Mouse (Mus musculus) mouse trophoblast stem cell (cell line): ENCODE measurements around the gene Ush2a.

ENCODE experiments used
- in situ Hi-C, 2 experiments: fragments of 300-500 bp; cut with MseI, MboI; formaldehyde crosslinking; loops; 2 replicates in 1 of 2; 3 replicates in 1 of 2; pipeline ENCODE4 v1.15.1; 2025

Gene Ush2a

GRCm38 (mm10) chr1:188385733-188386261 is 124.0 kb downstream of the Ush2a start:
- in situ Hi-C loops = no loop called here

- in situ Hi-C loops = no loop called here
These were observed 125.5 kb downstream of the Ush2a start for GRCm38 (mm10) chr1:188387321-188387720.

GRCm38 (mm10) chr1:188387820-188388471 is 126.1 kb downstream of the Ush2a start:
- in situ Hi-C loops = no loop called here

GRCm38 (mm10) chr1:188390080-188390479 is 128.3 kb downstream of the Ush2a start:
- in situ Hi-C loops = no loop called here

GRCm38 (mm10) chr1:188407176-188407575 is 145.4 kb downstream of the Ush2a start:
- in situ Hi-C loops = no loop called here

- in situ Hi-C loops = no loop called here
These were observed 146.0 kb downstream of the Ush2a start for GRCm38 (mm10) chr1:188407613-188408386.

- in situ Hi-C loops = no loop called here
These were observed 148.7 kb downstream of the Ush2a start for GRCm38 (mm10) chr1:188410547-188410946.

- in situ Hi-C loops = no loop called here
These were observed 158.7 kb downstream of the Ush2a start for GRCm38 (mm10) chr1:188420543-188420942.

GRCm38 (mm10) chr1:188428172-188428571 is 166.3 kb downstream of the Ush2a start:
- in situ Hi-C loops = no loop called here

- in situ Hi-C loops = no loop called here
These were observed 168.9 kb downstream of the Ush2a start for GRCm38 (mm10) chr1:188430689-188431088.

GRCm38 (mm10) chr1:188447964-188448363 is 186.1 kb downstream of the Ush2a start:
- in situ Hi-C loops = no loop called here

- in situ Hi-C loops = no loop called here
These were observed 194.8 kb downstream of the Ush2a start for GRCm38 (mm10) chr1:188456466-188457175.

GRCm38 (mm10) chr1:188457221-188458008 is 195.6 kb downstream of the Ush2a start:
- in situ Hi-C loops = no loop called here

- in situ Hi-C loops = no loop called here
These were observed 199.4 kb downstream of the Ush2a start for GRCm38 (mm10) chr1:188461203-188461602.

GRCm38 (mm10) chr1:188464653-188465052 is 202.8 kb downstream of the Ush2a start:
- in situ Hi-C loops = no loop called here

GRCm38 (mm10) chr1:188468371-188468783 is 206.6 kb downstream of the Ush2a start:
- in situ Hi-C loops = no loop called here

- in situ Hi-C loops = no loop called here
These were observed 243.1 kb downstream of the Ush2a start for GRCm38 (mm10) chr1:188504958-188505357.

GRCm38 (mm10) chr1:188518792-188519191 is 257.0 kb downstream of the Ush2a start:
- in situ Hi-C loops = no loop called here

- in situ Hi-C loops = no loop called here
These were observed 265.6 kb downstream of the Ush2a start for GRCm38 (mm10) chr1:188527451-188527850.

- in situ Hi-C loops = no loop called here
These were observed 267.8 kb downstream of the Ush2a start for GRCm38 (mm10) chr1:188529606-188530131.

- in situ Hi-C loops = no loop called here
These were observed 275.2 kb downstream of the Ush2a start for GRCm38 (mm10) chr1:188537021-188537420.
